Mouse (Mus musculus): ENCODE measurements around the gene Spatc1l.

Gene Spatc1l

GRCm38 (mm10) chr10:76561972-76562371, at the start of gene Spatc1l:
Gene Spatc1l, plus strand, starts transcription at chr10:76562272.
- DNase-seq (ENCODE audit: low read depth, low spot score) = no peak

- DNase-seq (ENCODE audit: low read depth, low spot score) = peak; percentile 93
Observed at GRCm38 (mm10) chr10:76512965-76513583, 49.0 kb upstream of the Spatc1l start.

- no peak for DNase-seq (ENCODE audit: low read depth, low spot score)
Observed at GRCm38 (mm10) chr10:76530922-76531321, 31.1 kb upstream of the Spatc1l start.

- DNase-seq (ENCODE audit: low read depth, low spot score) = peak; percentile 97
Observed at GRCm38 (mm10) chr10:76531375-76531774, 30.7 kb upstream of the Spatc1l start, which contains the start of gene Lss. Gene Lss, plus strand, starts transcription at chr10:76531588.

- no peak for DNase-seq (ENCODE audit: low read depth, low spot score)
Observed at GRCm38 (mm10) chr10:76531828-76532227, 30.2 kb upstream of the Spatc1l start.

GRCm38 (mm10) chr10:76535526-76535925, 26.5 kb upstream of the Spatc1l start:
- no peak for DNase-seq (ENCODE audit: low read depth, low spot score)

- DNase-seq (ENCODE audit: low read depth, low spot score) = no peak
Observed at GRCm38 (mm10) chr10:76537619-76538018, 24.5 kb upstream of the Spatc1l start.

- DNase-seq (ENCODE audit: low read depth, low spot score) = no peak
Observed at GRCm38 (mm10) chr10:76541336-76542085, 20.6 kb upstream of the Spatc1l start.

GRCm38 (mm10) chr10:76542636-76543375, 19.3 kb upstream of the Spatc1l start:
- no peak for DNase-seq (ENCODE audit: low read depth, low spot score)

GRCm38 (mm10) chr10:76546566-76546965, 15.5 kb upstream of the Spatc1l start:
- DNase-seq (ENCODE audit: low read depth, low spot score) = no peak

GRCm38 (mm10) chr10:76548218-76548617, 13.9 kb upstream of the Spatc1l start:
- no peak for DNase-seq (ENCODE audit: low read depth, low spot score)

- DNase-seq (ENCODE audit: low read depth, low spot score) = peak; percentile 43
Observed at GRCm38 (mm10) chr10:76550458-76550857, 11.6 kb upstream of the Spatc1l start.

GRCm38 (mm10) chr10:76551556-76551955, 10.5 kb upstream of the Spatc1l start:
- peak; percentile 73 for DNase-seq (ENCODE audit: low read depth, low spot score)

- no peak for DNase-seq (ENCODE audit: low read depth, low spot score)
Observed at GRCm38 (mm10) chr10:76554061-76554460, 8.0 kb upstream of the Spatc1l start.

- peak; percentile 39 for DNase-seq (ENCODE audit: low read depth, low spot score)
Observed at GRCm38 (mm10) chr10:76569996-76570685, 8.1 kb downstream of the Spatc1l start.

- no peak for DNase-seq (ENCODE audit: low read depth, low spot score)
Observed at GRCm38 (mm10) chr10:76571070-76571469, 9.0 kb downstream of the Spatc1l start.

- no peak for DNase-seq (ENCODE audit: low read depth, low spot score)
Observed at GRCm38 (mm10) chr10:76572151-76572550, 10.1 kb downstream of the Spatc1l start.

GRCm38 (mm10) chr10:76575374-76575773, 13.3 kb downstream of the Spatc1l start, which contains the start of gene Ftcd:
Gene Ftcd, plus strand, starts transcription at chr10:76575648.
- no peak for DNase-seq (ENCODE audit: low read depth, low spot score)

GRCm38 (mm10) chr10:76576920-76577319, 14.8 kb downstream of the Spatc1l start:
- DNase-seq (ENCODE audit: low read depth, low spot score) = no peak

GRCm38 (mm10) chr10:76584138-76584537, 22.1 kb downstream of the Spatc1l start:
- no peak for DNase-seq (ENCODE audit: low read depth, low spot score)

GRCm38 (mm10) chr10:76586190-76586589, 24.1 kb downstream of the Spatc1l start:
- no peak for DNase-seq (ENCODE audit: low read depth, low spot score)

- no peak for DNase-seq (ENCODE audit: low read depth, low spot score)
Observed at GRCm38 (mm10) chr10:76590197-76590596, 28.1 kb downstream of the Spatc1l start.

All from R1 (cell line).